Mouse (Mus musculus) lung, adult 2 months (tissue): Measurements from ENCODE around the gene Gsdme.
A peak's percentile ranks its signal among the peaks of the same experiment; 100 is the strongest.

Experiments used
- CTCF ChIP-seq: fragments of 200-500 bp; IDR thresholded peaks from 2 replicates; pipeline ENCODE4 v1.5.1; 2011; ENCODE audit warnings: mild to moderate bottlenecking, low read length, control low read depth; ENCODE audit not compliant: insufficient read depth
- POLR2A ChIP-seq: fragments of 200-500 bp; IDR thresholded peaks from 2 replicates; pipeline ENCODE4 v1.6.1; 2011; ENCODE audit warnings: low read depth, mild to moderate bottlenecking, control low read depth, low read length, borderline replicate concordance; ENCODE audit errors: extremely low read depth

DNA sequence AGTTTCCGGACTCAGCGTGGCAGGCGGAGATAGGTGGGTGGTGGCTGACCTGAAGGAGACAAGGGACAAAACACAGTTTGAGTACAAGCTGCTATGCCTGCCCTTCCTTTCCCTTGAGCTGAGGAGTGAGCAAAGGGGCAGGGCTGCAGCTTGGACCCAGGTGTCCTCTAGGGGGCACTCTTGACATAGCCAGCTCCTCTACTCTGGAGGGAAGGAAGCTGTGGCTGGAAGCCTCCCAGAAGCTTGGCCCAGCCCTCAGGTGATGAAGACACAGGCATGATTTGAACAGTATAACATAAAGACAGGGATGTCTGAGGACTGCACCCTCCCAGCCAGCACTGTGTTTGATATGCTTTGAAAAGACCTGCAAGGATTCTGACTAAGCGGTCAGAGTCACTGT lies 49.0 kb upstream of the Gsdme start:
- TF ChIP-seq POLR2A, result no peak
- peak; percentile 89 for TF ChIP-seq CTCF
